In genomic region chr11:109721320-109721780, GRCm38 (mm10) we compare ENCODE assay signal across 8 mouse cellular contexts. TPM values are rescaled to one million over a fixed set of nuclear protein-coding genes. Genes with fewer than 3 reads are reported as not detected.
DNase-seq lines count a peak whose midpoint lies in the region; ATAC-seq and TF ChIP-seq lines count a peak whose summit lies in the region.

No protein-coding gene starts in this region.

- ATAC-seq in embryonic facial prominence, embryonic 14.5 days (ENCODE audit: low read depth), result peak; percentile 45
- ATAC-seq in limb, embryonic 13.5 days (ENCODE audit: low FRiP score, low read depth), result peak; percentile 37; the same call in 1 of the 2 replicates
- ATAC-seq in midbrain, embryonic 14.5 days (ENCODE audit: low FRiP score, low TSS enrichment), result peak; percentile 4; the same call in 1 of the 2 replicates
- ATAC-seq in inflammation-experienced regulatory T-cells, adult 6 months, result no peak

- H3K9ac ChIP-seq in embryonic facial prominence, embryonic 14.5 days (ENCODE audit: low read depth, low read length), result peak overlapping the region; percentile 65
- peak overlapping the region; percentile 63 for H3K9ac ChIP-seq in limb, embryonic 13.5 days
- H3K9ac ChIP-seq in midbrain, embryonic 14.5 days (replicated peaks; ENCODE audit: low read length), result peak overlapping the region; percentile 57

- H3K4me1 ChIP-seq in embryonic facial prominence, embryonic 14.5 days (ENCODE audit: control insufficient read depth, insufficient read depth, low read length), result peaks cover 17% of the 10 kb centered on the region; the same call in 1 of the 2 replicates
- H3K4me1 ChIP-seq in limb, embryonic 13.5 days, result peaks cover 34% of the 10 kb centered on the region
- peaks cover 13% of the 10 kb centered on the region for H3K4me1 ChIP-seq in midbrain, embryonic 14.5 days (ENCODE audit: control insufficient read depth, insufficient read depth, low read length)

- H3K9me3 ChIP-seq in embryonic facial prominence, embryonic 14.5 days (ENCODE audit: control insufficient read depth, low read length), result no peaks in the 10 kb centered on the region
- no peaks in the 10 kb centered on the region for H3K9me3 ChIP-seq in limb, embryonic 13.5 days
- H3K9me3 ChIP-seq in midbrain, embryonic 14.5 days (ENCODE audit: control insufficient read depth, low read length), result no peaks in the 10 kb centered on the region

- H3K27me3 ChIP-seq in C2C12 (ENCODE audit: control insufficient read depth, insufficient read depth, insufficient read length), result no peaks in the 10 kb centered on the region
- H3K27me3 ChIP-seq in embryonic facial prominence, embryonic 14.5 days (replicated peaks; ENCODE audit: control insufficient read depth, insufficient read depth, low read length), result peaks cover 18% of the 10 kb centered on the region
- peaks cover 34% of the 10 kb centered on the region for H3K27me3 ChIP-seq in limb, embryonic 13.5 days
- H3K27me3 ChIP-seq in midbrain, embryonic 14.5 days (ENCODE audit: control insufficient read depth, insufficient read depth, low read length), result peaks cover 16% of the 10 kb centered on the region

- peak overlapping the region; percentile 98 for H3K4me2 ChIP-seq in embryonic facial prominence, embryonic 14.5 days (ENCODE audit: low read depth, low read length)
- H3K4me2 ChIP-seq in limb, embryonic 13.5 days (replicated peaks), result peak overlapping the region; percentile 96
- peak overlapping the region; percentile 91 for H3K4me2 ChIP-seq in midbrain, embryonic 14.5 days (ENCODE audit: low read length)

- no peaks in the 10 kb centered on the region for H3K79me2 ChIP-seq in C2C12 (ENCODE audit: control insufficient read depth, insufficient read depth)

- peak overlapping the region; percentile 66 for H3ac ChIP-seq in C2C12 (ENCODE audit: control insufficient read depth, insufficient read length, low read depth)

- no peaks in the 10 kb centered on the region for H3K79me3 ChIP-seq in C2C12 (ENCODE audit: low read depth)

- H3K4me3 ChIP-seq in C2C12 (ENCODE audit: insufficient read depth, poor library complexity, severe bottlenecking), result peak overlapping the region; percentile 35
- peak overlapping the region; percentile 55 for H3K4me3 ChIP-seq in embryonic facial prominence, embryonic 14.5 days (ENCODE audit: low read depth, low read length)
- H3K4me3 ChIP-seq in limb, embryonic 13.5 days, result peak overlapping the region; percentile 52
- peak overlapping the region; percentile 40 for H3K4me3 ChIP-seq in midbrain, embryonic 14.5 days (replicated peaks; ENCODE audit: low read depth, low read length)

- TF ChIP-seq CTCF in C2C12 (IDR thresholded peaks at IDR 0.05; ENCODE audit: control insufficient read depth, insufficient read depth, insufficient read length), result peak; percentile 1

- WGBS in embryonic facial prominence, embryonic 14.5 days, result under 1% methylated on average over 33 of the region's 40 CpGs
- WGBS in limb, embryonic 13.5 days, result under 1% methylated on average over 40 of the region's 40 CpGs
- under 1% methylated on average over 40 of the region's 40 CpGs for WGBS in midbrain, embryonic 14.5 days

- H3K27ac ChIP-seq in embryonic facial prominence, embryonic 14.5 days (replicated peaks; ENCODE audit: low read depth, low read length), result no peak overlapping the region; the same call in 1 of the 2 replicates
- no peak overlapping the region; the same call in 1 of the 2 replicates for H3K27ac ChIP-seq in limb, embryonic 13.5 days
- H3K27ac ChIP-seq in midbrain, embryonic 14.5 days (replicated peaks; ENCODE audit: low read depth, low read length), result no peak overlapping the region

- H3K36me3 ChIP-seq in C2C12 (ENCODE audit: control insufficient read depth, insufficient read depth), result no peaks in the 10 kb centered on the region
- no peaks in the 10 kb centered on the region for H3K36me3 ChIP-seq in embryonic facial prominence, embryonic 14.5 days (ENCODE audit: control insufficient read depth, insufficient read depth, low read length)
- H3K36me3 ChIP-seq in limb, embryonic 13.5 days, result no peaks in the 10 kb centered on the region
- no peaks in the 10 kb centered on the region for H3K36me3 ChIP-seq in midbrain, embryonic 14.5 days (ENCODE audit: control insufficient read depth, insufficient read depth, low read length)

- peak; percentile 71 for DNase-seq in NIH3T3 (ENCODE audit: low read depth)
- no peak for DNase-seq in embryonic facial prominence, embryonic 14.5 days (ENCODE audit: low spot score)
- DNase-seq in heart, postnatal 4 days, result peak; percentile 66
- DNase-seq in midbrain, embryonic 14.5 days, result peak; percentile 56
- DNase-seq in thymus, adult 18-20 months, result no peak

TF ChIP-seq in C2C12, 6 proteins besides CTCF, POLR2A, EP300 and RAD21:
- no peak for TF ChIP-seq MYOG (IDR thresholded peaks at IDR 0.05; ENCODE audit: control insufficient read depth, extremely low read depth, insufficient read length)
- TF ChIP-seq MYOD1 (IDR thresholded peaks at IDR 0.05; ENCODE audit: control insufficient read depth, insufficient read length, low read depth), result no peak
- TF ChIP-seq MAX (IDR thresholded peaks at IDR 0.05), result no peak
- no peak for TF ChIP-seq FOSL1 (IDR thresholded peaks at IDR 0.05; ENCODE audit: insufficient read depth, low read length, poor library complexity, severe bottlenecking)
- no peak for TF ChIP-seq CEBPB (IDR thresholded peaks at IDR 0.05; ENCODE audit: low read depth)
- no peak for TF ChIP-seq USF1 (IDR thresholded peaks at IDR 0.05; ENCODE audit: low read depth)

RNA-seq across cellular contexts. Expression of gene Fam20a, which starts 0.7 kb away (rescaled TPM):
- polyA plus RNA-seq in C2C12 (2012; fragmentation: generic; extraction: Trizol), result 5.4 TPM
- polyA plus RNA-seq in embryonic facial prominence, embryonic 14.5 days (2014; fragmentation: Nextera tagmentation; extraction: Ambion mirVana), result 6.2 and 7.3 TPM in 2 replicates
- total RNA-seq in heart, postnatal 4 days (2021), result 1 to 10 TPM; 5.1 to 5.8 TPM
- 3.1 and 3.3 TPM in 2 replicates for polyA plus RNA-seq in limb, embryonic 13.5 days (2015; fragmentation: Nextera tagmentation; extraction: Ambion mirVana)
- 1.00 and 3.1 TPM in 2 replicates for polyA plus RNA-seq in midbrain, embryonic 14.5 days (2014; fragmentation: Nextera tagmentation; extraction: Ambion mirVana)
- polyA plus RNA-seq in inflammation-experienced regulatory T-cells, adult 6 months (2017; shearing (Covaris generic)), result 1 to 10 TPM; 1.6 to 3.8 (median 3.6) TPM

Comparison
In these comparisons a context has a peak if more than half of its experiments do, and no peak if none do; other contexts are left out.
1. DNase-seq: peak in NIH3T3 (single experiment), heart, postnatal 4 days (single experiment) and midbrain, embryonic 14.5 days (single experiment); none in embryonic facial prominence, embryonic 14.5 days (single experiment) and thymus, adult 18-20 months (0 of 2).
2. Peak in every context shown above with its lines, with median percentiles within 50 percentile points of each other: H3K4me3 ChIP-seq, H3K4me2 ChIP-seq and H3K9ac ChIP-seq.